Mouse (Mus musculus) embryonic fibroblast, embryonic 13.5 days (primary cell): ENCODE data around the gene Uqcr10.

Experiments used
- CTCF ChIP-seq: IDR thresholded peaks from 2 replicates; pipeline ENCODE4 v1.5.1; 2011; ENCODE audit warnings: mild to moderate bottlenecking, control low read depth, low read length, moderate library complexity, borderline replicate concordance; ENCODE audit not compliant: insufficient read depth
- POLR2A ChIP-seq: IDR thresholded peaks from 2 replicates; pipeline ENCODE4 v1.6.1; 2011; ENCODE audit warnings: low read depth, mild to moderate bottlenecking, control low read depth, low read length, moderate library complexity

- TF ChIP-seq CTCF (no peak), POLR2A (no peak)
Measured at GRCm38 (mm10) chr11:4746733-4747132, 42.6 kb upstream of the Uqcr10 start, which contains the start of gene Cabp7.
